ENCODE assay signal across 9 mouse cellular contexts in genomic region chr19:46511263-46511662, GRCm38 (mm10). TPM values are rescaled to one million over a fixed set of nuclear protein-coding genes. Genes with fewer than 3 reads are reported as not detected.
DNase-seq lines count a peak whose midpoint lies in the region; ATAC-seq lines count a peak whose summit lies in the region.
"Had no signal": no experiment of that assay in that cellular context is flagged by ENCODE, and none has a peak within 500 bp of the region (broad histone marks: within the 10 kb centered on the region; RNA-seq: fewer than 3 reads in every experiment).

No protein-coding gene starts in this region.

- no peak for DNase-seq in hindbrain, embryonic 11.5 days (ENCODE audit: low spot score)
- peak; percentile 70 for DNase-seq in T-cell, adult 2 months (ENCODE audit: low spot score)
- peak; percentile 83 for DNase-seq in induced T-regulatory cell, adult 2 months (ENCODE audit: low read depth)
- DNase-seq in lung, postnatal 4 days = peak; percentile 70 to 77
- DNase-seq in left cerebral cortex, adult 8-10 months (ENCODE audit: low spot score in 2 of 2) = no peak
- DNase-seq in adipocyte (ENCODE audit: low spot score) = no peak
- no peak for DNase-seq in forebrain, embryonic 11.5 days (ENCODE audit: low spot score)

- H3K9ac ChIP-seq in hindbrain, embryonic 13.5 days = no peak overlapping the region
- H3K9ac ChIP-seq in hindbrain, embryonic 11.5 days (ENCODE audit: low read depth, low read length) = no peak overlapping the region
- no peak overlapping the region for H3K9ac ChIP-seq in forebrain, embryonic 11.5 days (ENCODE audit: low read length)
- H3K9ac ChIP-seq: neural tube, embryonic 13.5 days had no signal

- peaks cover 90% of the 10 kb centered on the region for H3K36me3 ChIP-seq in hindbrain, embryonic 13.5 days
- peaks cover 26% of the 10 kb centered on the region for H3K36me3 ChIP-seq in hindbrain, embryonic 11.5 days (ENCODE audit: control insufficient read depth, insufficient read depth, low read length)
- peaks cover 21% of the 10 kb centered on the region for H3K36me3 ChIP-seq in forebrain, embryonic 11.5 days (ENCODE audit: control insufficient read depth, insufficient read depth, low read length)

- H3K27me3 ChIP-seq in hindbrain, embryonic 13.5 days = no peaks in the 10 kb centered on the region
- no peaks in the 10 kb centered on the region for H3K27me3 ChIP-seq in hindbrain, embryonic 11.5 days (ENCODE audit: control insufficient read depth, insufficient read depth, low read length)
- no peaks in the 10 kb centered on the region for H3K27me3 ChIP-seq in forebrain, embryonic 11.5 days (ENCODE audit: control insufficient read depth, insufficient read depth, low read length)
- H3K27me3 ChIP-seq: neural tube, embryonic 13.5 days had no signal

- 91% methylated on average over 10 of the region's 10 CpGs for WGBS in hindbrain, embryonic 13.5 days
- 93% methylated on average over 10 of the region's 10 CpGs for WGBS in hindbrain, embryonic 11.5 days
- 89% methylated on average over 10 of the region's 10 CpGs for WGBS in forebrain, embryonic 11.5 days

- 0 out of 2 replicates have a peak overlapping the region, but pooled peaks have one; percentile 3 for H3K27ac ChIP-seq in hindbrain, embryonic 13.5 days
- H3K27ac ChIP-seq in hindbrain, embryonic 11.5 days (ENCODE audit: low read depth, low read length) = no peak overlapping the region
- no peak overlapping the region for H3K27ac ChIP-seq in forebrain, embryonic 11.5 days (ENCODE audit: low read depth, low read length)

- no peaks in the 10 kb centered on the region for H3K9me3 ChIP-seq in hindbrain, embryonic 13.5 days
- no peaks in the 10 kb centered on the region for H3K9me3 ChIP-seq in hindbrain, embryonic 11.5 days (ENCODE audit: control insufficient read depth, low read length)
- no peaks in the 10 kb centered on the region for H3K9me3 ChIP-seq in forebrain, embryonic 11.5 days (ENCODE audit: control insufficient read depth, low read length)
- H3K9me3 ChIP-seq: neural tube, embryonic 13.5 days had no signal

- no peak overlapping the region for H3K4me2 ChIP-seq in hindbrain, embryonic 13.5 days
- no peak overlapping the region for H3K4me2 ChIP-seq in hindbrain, embryonic 11.5 days (replicated peaks; ENCODE audit: low read depth, low read length)
- H3K4me2 ChIP-seq in forebrain, embryonic 11.5 days (ENCODE audit: low read depth, low read length, severe bottlenecking) = no peak overlapping the region
- H3K4me2 ChIP-seq: neural tube, embryonic 13.5 days had no signal

- ATAC-seq in hindbrain, embryonic 13.5 days (ENCODE audit: low FRiP score) = no peak
- no peak for ATAC-seq in hindbrain, embryonic 11.5 days (ENCODE audit: low FRiP score)
- no peak for ATAC-seq in forebrain, embryonic 11.5 days (replicated peaks; ENCODE audit: low FRiP score)

- H3K4me3 ChIP-seq in hindbrain, embryonic 13.5 days = no peak overlapping the region
- no peak overlapping the region for H3K4me3 ChIP-seq in hindbrain, embryonic 11.5 days (ENCODE audit: low read depth, low read length)
- no peak overlapping the region for H3K4me3 ChIP-seq in forebrain, embryonic 11.5 days (ENCODE audit: low read depth, low read length)
- H3K4me3 ChIP-seq: neural tube, embryonic 13.5 days had no signal

- peaks cover 61% of the 10 kb centered on the region for H3K4me1 ChIP-seq in hindbrain, embryonic 13.5 days (replicated peaks)
- H3K4me1 ChIP-seq in hindbrain, embryonic 11.5 days (replicated peaks; ENCODE audit: control insufficient read depth, insufficient read depth, low read length) = peaks cover 22% of the 10 kb centered on the region
- H3K4me1 ChIP-seq in forebrain, embryonic 11.5 days (replicated peaks; ENCODE audit: control insufficient read depth, insufficient read depth, low read length) = peaks cover 23% of the 10 kb centered on the region

RNA-seq across cellular contexts. Expression of gene Trim8, which starts 9.8 kb away (rescaled TPM):
- polyA plus RNA-seq in hindbrain, embryonic 13.5 days (2015; fragmentation: Nextera tagmentation; extraction: Ambion mirVana) = 29.7 and 31.6 TPM in 2 replicates
- polyA plus RNA-seq in hindbrain, embryonic 11.5 days (2014; fragmentation: Nextera tagmentation; extraction: Ambion mirVana) = 28.4 and 30.6 TPM in 2 replicates
- total RNA-seq in left cerebral cortex, adult 8-10 months (2022) = 100 to 1,000 TPM; 103 to 108 (median 104) TPM
- polyA plus RNA-seq in forebrain, embryonic 11.5 days (2014; fragmentation: Nextera tagmentation; extraction: Ambion mirVana) = 30.7 and 39.5 TPM in 2 replicates

Comparison
In these comparisons a context has a peak if more than half of its experiments do, and no peak if none do; other contexts are left out.
1. DNase-seq: peak in T-cell, adult 2 months (single experiment), induced T-regulatory cell, adult 2 months (single experiment) and lung, postnatal 4 days (2 of 2); none in hindbrain, embryonic 11.5 days (single experiment), left cerebral cortex, adult 8-10 months (0 of 2), adipocyte (single experiment) and forebrain, embryonic 11.5 days (single experiment).